Mouse (Mus musculus): ENCODE measurements around the gene Plxna1. TPM values are rescaled to one million over a fixed set of nuclear protein-coding genes. Genes with fewer than 3 reads are reported as not detected.
A peak's percentile ranks its signal among the peaks of the same experiment; 100 is the strongest.

Gene Plxna1
- polyA plus RNA-seq, 1 experiment from 2014 or later, result 21.4 TPM

DNA sequence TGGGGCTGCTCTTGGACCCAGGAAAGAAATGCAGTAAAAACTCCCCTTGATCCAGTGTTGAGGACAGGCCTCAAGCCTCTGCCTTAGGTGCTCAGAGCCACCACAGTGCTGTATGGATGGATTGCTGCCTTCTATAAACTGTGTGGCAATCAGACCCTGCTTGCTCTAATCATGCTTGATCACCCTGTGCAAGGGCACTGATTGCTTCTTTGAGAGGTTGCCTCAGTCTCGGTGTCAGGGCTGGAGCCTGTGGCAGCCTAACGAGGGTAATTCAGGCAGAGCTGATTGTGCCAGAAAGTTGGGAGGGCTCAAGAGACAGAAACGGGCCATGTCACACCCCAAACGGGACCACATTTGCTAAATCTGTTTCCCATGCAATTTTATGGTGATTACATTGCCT is 47.2 kb downstream of the Plxna1 start:
- H3K27me3 ChIP-seq, result no peaks in the 10 kb centered on the region
- H3K27ac ChIP-seq, result no peak overlapping the region
- peaks cover 40% of the 10 kb centered on the region for H3K36me3 ChIP-seq
- peaks cover 8% of the 10 kb centered on the region for H3K4me1 ChIP-seq
- ATAC-seq (replicated peaks; ENCODE audit: low FRiP score), result no peak
- no peak overlapping the region for H3K4me2 ChIP-seq
- H3K4me3 ChIP-seq (replicated peaks), result no peak overlapping the region
- H3K9me3 ChIP-seq (replicated peaks), result no peaks in the 10 kb centered on the region
- WGBS, result 23% methylated on average over 4 of the region's 4 CpGs
- H3K9ac ChIP-seq, result no peak overlapping the region

DNA sequence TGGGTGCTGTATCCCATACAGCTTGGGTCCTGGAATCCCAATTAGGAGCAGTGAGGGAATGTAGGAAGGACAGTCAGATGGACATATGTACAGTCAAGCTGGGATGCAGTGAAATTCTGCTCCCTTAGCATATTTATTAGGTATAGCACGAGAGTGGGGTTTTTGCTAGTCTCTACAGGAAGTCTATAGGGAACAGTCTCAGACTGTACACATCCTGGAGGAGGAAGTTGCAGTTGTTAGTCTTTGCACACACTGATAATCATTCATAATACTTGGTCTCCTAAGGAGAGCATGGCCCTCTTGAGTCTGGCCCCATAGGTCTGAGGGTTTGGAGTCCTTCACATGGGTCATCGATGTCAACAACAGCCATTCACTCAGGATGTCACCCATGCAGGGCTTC is 50.9 kb downstream of the Plxna1 start:
- 69% methylated on average over 2 of the region's 2 CpGs for whole genome bisulfite sequencing

DNA sequence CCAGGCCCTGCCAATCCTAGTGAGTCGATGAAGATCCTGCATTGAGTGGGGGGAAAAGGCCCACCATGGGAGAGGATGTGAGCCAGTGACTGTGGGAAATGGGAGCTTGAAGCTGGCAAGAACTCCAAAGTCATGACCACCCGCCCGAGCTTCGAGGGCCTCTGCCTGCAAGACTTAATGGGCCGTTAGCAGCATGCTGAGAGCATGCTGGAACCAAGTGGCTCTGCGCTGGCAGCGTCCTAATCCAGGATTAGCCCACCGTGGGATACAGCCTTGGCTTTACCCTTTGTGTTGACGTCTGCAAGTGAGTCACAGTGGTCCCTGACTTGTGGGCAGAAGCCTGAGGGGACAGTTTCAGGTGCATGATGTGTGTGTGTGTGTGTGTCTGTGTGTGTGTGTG is 52.2 kb downstream of the Plxna1 start:
- Histone ChIP-seq H3K4me2 (no peak overlapping the region), H3K9me3 (replicated peaks) (peaks cover 3% of the 10 kb centered on the region; the same call in 1 of the 2 replicates), H3K9ac (no peak overlapping the region), H3K4me1 (peaks cover 13% of the 10 kb centered on the region), H3K27me3 (no peaks in the 10 kb centered on the region), H3K4me3 (replicated peaks) (no peak overlapping the region), H3K27ac (no peak overlapping the region), H3K36me3 (no peaks in the 10 kb centered on the region)
- 63% methylated on average over 9 of the region's 9 CpGs for WGBS
- ATAC-seq (replicated peaks; ENCODE audit: low FRiP score), result no peak

More for the DNA sequence above, 50.9 kb downstream of the Plxna1 start:
- Histone ChIP-seq H3K36me3 (0 out of 2 replicates have a peak, but pooled peaks cover 3% of the 10 kb centered on the region), H3K27ac (no peak overlapping the region), H3K9me3 (replicated peaks) (peaks cover 3% of the 10 kb centered on the region; the same call in 1 of the 2 replicates), H3K4me2 (no peak overlapping the region), H3K27me3 (no peaks in the 10 kb centered on the region), H3K4me1 (peaks cover 13% of the 10 kb centered on the region), H3K9ac (no peak overlapping the region), H3K4me3 (replicated peaks) (no peak overlapping the region)
- no peak for ATAC-seq (replicated peaks; ENCODE audit: low FRiP score)

DNA sequence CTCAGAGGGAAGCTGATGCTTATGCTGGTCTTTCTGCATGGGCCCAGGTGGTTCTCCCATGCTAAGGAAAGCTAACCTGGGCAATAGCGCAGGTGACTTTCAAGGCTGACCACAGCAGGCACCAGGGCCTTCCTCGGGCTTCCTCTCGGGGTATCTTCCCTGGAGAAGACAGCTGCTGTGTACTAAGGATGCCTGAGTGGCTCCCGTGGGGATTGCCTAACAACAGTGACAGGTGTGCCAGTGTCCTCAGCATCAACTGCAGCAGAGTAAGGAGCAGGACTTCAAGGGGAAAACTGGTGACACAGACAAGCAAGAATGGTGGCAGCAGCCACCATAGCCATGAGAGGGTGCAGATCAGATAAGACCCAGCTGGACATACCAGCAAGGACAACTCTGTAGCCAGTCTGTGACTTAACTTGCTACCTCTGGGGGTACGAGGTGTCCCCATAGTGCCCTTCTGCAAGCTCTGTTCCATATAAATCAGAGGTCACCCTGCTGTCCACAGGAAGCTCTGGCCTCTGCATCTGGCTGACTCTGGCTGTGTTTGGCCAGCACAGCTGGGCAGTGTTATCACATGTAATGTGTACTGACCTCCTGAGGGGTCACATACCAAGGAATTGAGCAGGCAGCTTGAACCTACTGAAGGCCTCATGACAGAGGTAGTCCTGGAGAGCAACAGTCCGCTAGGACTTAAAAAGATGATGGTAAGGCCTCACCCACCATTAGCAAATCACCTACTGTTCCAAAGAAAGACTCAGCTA is 54.0 kb downstream of the Plxna1 start:
- Histone ChIP-seq H3K9me3 (replicated peaks) (peaks cover 3% of the 10 kb centered on the region; the same call in 1 of the 2 replicates), H3K27me3 (no peaks in the 10 kb centered on the region), H3K36me3 (no peaks in the 10 kb centered on the region), H3K4me3 (replicated peaks) (no peak overlapping the region), H3K4me1 (peaks cover 13% of the 10 kb centered on the region), H3K9ac (no peak overlapping the region), H3K27ac (no peak overlapping the region), H3K4me2 (no peak overlapping the region)
- 63% methylated on average over 6 of the region's 6 CpGs for WGBS
- ATAC-seq (replicated peaks; ENCODE audit: low FRiP score), result no peak

DNA sequence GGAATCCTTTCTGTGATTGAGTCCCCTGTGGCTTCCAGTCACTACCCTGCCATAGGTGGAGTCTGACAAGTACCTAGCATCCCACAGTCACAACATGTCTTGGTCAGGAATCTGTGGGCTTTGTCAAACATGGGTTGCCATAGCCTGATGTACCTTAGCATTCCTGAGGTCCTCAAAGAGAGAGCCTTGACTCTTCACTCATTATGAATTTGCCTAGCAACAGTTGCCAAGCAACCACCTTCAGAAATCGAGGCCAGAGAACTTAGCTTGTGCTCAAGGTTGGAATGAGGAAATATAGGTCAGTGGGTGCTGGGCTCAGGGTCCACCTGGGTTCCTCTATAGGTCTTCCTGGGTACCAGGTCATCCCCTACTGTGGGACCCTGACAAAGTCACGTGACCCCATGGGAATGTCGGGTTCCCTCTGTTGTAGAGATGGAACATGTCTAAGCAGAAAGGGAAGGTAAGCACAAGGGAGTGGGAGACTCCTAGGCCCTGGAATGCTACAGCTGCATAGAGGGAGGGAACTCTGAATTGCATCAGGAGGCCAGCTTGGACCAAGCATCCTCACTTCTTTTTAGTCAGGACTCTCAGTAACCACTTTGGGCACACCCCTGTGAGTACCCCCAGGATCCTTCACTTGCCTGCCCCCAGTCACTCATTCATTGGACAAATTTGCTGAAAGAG is 57.9 kb downstream of the Plxna1 start:
- Histone ChIP-seq H3K27ac (no peak overlapping the region), H3K9me3 (replicated peaks) (peaks cover 3% of the 10 kb centered on the region; the same call in 1 of the 2 replicates), H3K4me2 (no peak overlapping the region), H3K27me3 (no peaks in the 10 kb centered on the region), H3K9ac (no peak overlapping the region), H3K4me1 (peaks cover 10% of the 10 kb centered on the region), H3K4me3 (replicated peaks) (no peak overlapping the region), H3K36me3 (no peaks in the 10 kb centered on the region)
- ATAC-seq (replicated peaks; ENCODE audit: low FRiP score), result no peak
- WGBS, result 75% methylated on average over 3 of the region's 3 CpGs

DNA sequence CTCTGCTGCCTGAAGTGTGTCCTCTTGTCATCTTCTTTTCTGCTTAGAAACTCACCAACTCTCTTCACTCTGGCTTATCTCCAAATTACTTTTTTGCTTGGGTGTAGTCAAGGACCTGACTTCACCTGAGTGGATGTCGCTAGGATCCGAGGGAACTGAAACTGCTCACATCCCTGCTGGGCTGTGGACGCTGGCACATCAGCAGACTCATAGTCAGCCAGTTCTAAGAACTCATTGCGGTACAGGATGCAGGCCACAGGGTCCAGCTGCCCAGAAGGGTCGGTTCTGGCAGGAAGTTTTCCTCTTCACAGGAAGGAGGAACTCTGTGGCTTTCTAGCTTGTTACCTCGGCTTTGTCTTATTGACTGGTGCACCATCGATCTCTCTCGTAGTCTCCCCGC is 62.6 kb downstream of the Plxna1 start:
- WGBS, result 72% methylated on average over 9 of the region's 9 CpGs
- no peak for ATAC-seq (replicated peaks; ENCODE audit: low FRiP score)
- no peak overlapping the region for H3K9ac ChIP-seq
- peaks cover 5% of the 10 kb centered on the region for H3K4me1 ChIP-seq
- no peak overlapping the region for H3K4me3 ChIP-seq (replicated peaks)
- no peaks in the 10 kb centered on the region for H3K27me3 ChIP-seq
- no peak overlapping the region for H3K27ac ChIP-seq
- H3K4me2 ChIP-seq, result no peak overlapping the region
- H3K36me3 ChIP-seq, result no peaks in the 10 kb centered on the region
- H3K9me3 ChIP-seq (replicated peaks), result no peaks in the 10 kb centered on the region

DNA sequence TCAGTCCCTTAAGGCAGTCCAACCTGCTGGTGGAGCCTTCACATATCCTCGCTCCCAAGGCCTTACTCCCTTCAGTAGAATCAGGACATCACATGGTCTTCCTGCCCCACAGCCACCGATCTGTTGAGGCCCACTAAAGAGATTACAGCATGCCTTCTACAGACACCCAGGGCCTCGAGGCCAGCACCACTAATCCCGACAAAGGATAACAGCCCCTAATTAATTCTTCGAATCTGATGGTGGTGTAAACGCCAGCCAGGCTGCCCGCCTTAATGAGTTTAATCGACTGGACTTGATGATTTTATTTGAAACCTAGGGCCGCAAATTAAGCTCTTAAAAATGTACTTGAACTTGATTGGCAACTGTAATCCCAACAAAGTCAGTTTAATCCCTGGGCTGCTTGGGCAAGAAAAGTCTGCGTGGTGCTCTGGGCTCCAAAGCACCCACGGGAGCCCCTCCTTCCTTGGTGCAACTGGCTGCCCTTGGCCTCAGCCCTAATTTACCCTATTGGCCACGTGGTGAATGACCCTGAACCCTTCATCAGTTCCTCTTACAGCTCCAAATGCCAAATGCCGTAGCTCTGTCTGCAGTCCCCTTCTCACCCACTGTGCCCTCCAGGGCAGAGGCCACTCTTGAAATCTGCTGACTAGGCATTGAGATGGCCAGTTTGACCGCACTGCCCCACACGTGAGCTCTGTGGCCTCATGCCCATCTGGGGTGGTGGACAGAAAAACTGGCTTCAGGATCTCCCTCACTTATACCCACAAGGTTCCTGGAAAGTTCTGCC is 65.3 kb downstream of the Plxna1 start:
- no peak overlapping the region for H3K27ac ChIP-seq
- H3K4me2 ChIP-seq, result no peak overlapping the region
- ATAC-seq (replicated peaks; ENCODE audit: low FRiP score), result no peak
- no peak overlapping the region for H3K9ac ChIP-seq
- no peaks in the 10 kb centered on the region for H3K9me3 ChIP-seq (replicated peaks)
- 63% methylated on average over 15 of the region's 15 CpGs for WGBS
- H3K4me1 ChIP-seq, result peaks cover 5% of the 10 kb centered on the region
- no peaks in the 10 kb centered on the region for H3K36me3 ChIP-seq
- no peaks in the 10 kb centered on the region for H3K27me3 ChIP-seq
- no peak overlapping the region for H3K4me3 ChIP-seq (replicated peaks)

DNA sequence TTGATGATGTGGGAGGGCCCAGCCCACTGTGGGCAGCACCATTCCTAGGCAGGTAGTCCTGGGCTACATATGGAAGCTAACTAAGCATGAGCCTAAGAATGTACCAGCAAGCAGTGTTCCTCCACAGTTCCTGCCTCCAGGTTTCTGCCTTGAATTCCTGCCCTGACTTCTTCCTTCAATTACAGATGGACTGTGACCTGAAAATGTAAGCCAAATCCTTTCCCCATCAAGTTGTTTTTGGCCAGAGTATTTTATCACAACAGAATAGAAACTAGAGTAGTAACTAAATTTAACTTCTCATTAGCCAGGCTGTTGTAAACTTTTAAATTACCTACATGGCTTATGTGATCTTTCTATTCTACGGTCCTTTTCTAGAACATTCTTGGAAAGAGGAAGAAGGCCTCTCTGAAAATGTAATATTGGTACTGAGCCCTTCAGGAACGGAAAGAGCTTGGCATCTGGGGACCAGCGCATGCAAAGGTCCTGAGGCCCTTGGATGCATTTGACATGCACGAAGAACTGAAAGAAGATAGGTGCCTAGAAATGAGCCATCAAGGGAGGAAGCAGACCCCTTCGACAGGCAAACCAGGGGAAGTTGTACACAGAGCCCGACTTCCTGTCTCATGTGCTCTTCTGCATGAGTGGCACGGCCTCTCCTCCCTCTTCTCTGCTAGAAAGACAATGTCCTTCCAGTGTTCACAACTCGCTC is 66.3 kb downstream of the Plxna1 start:
- H3K9me3 ChIP-seq (replicated peaks), result no peaks in the 10 kb centered on the region
- no peaks in the 10 kb centered on the region for H3K36me3 ChIP-seq
- ATAC-seq (replicated peaks; ENCODE audit: low FRiP score), result no peak
- H3K4me2 ChIP-seq, result no peak overlapping the region
- H3K27ac ChIP-seq, result no peak overlapping the region
- no peak overlapping the region for H3K4me3 ChIP-seq (replicated peaks)
- no peaks in the 10 kb centered on the region for H3K27me3 ChIP-seq
- peaks cover 5% of the 10 kb centered on the region for H3K4me1 ChIP-seq
- H3K9ac ChIP-seq, result no peak overlapping the region
- WGBS, result 85% methylated on average over 8 of the region's 8 CpGs

DNA sequence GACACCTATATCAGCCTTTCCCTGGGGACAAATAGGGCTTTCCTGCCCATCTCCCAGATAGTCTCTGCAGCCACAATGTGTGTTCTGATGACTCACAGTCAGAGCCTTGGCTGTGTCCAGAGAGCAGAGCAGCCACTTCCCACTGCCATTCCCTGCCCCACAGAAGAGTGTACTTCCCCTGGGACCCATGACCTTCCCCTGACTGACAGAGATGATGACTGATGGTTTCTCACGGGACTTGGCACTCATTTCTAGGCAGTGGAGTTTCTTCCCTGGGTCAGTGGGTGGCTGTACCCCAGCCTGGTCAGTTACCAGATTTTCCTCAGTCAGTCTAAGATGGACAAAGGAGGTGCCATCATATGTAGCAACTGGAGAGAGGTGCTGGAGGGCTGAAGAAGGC is 67.8 kb downstream of the Plxna1 start:
- no peak for ATAC-seq (replicated peaks; ENCODE audit: low FRiP score)
- WGBS, result 42% methylated on average over 1 of the region's 1 CpGs

DNA sequence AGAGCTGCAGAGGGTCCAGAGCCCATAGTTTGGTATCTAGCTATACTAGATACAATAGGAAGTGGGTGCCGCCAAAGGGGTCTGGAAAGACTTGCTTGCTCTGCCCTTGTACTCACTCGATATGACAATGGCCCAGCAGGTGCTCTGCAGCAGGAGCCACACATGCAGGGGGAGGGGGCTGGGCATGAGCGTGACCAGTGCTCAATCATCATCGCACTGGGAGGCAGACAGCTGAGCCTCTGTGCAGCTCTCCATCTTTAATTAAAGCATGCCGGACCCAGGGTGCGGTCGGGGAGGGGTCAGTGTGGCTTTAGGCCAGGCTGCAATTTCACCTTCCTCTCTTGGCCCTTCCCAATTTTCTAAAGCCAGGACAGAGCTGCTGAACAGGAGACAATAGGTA is 70.9 kb downstream of the Plxna1 start:
- H3K27me3 ChIP-seq, result no peaks in the 10 kb centered on the region
- H3K27ac ChIP-seq, result no peak overlapping the region
- H3K36me3 ChIP-seq, result no peaks in the 10 kb centered on the region
- H3K4me1 ChIP-seq, result peaks cover 6% of the 10 kb centered on the region; the same call in 1 of the 2 replicates
- WGBS, result 37% methylated on average over 7 of the region's 7 CpGs
- ATAC-seq (replicated peaks; ENCODE audit: low FRiP score), result no peak
- no peak overlapping the region for H3K4me2 ChIP-seq
- no peaks in the 10 kb centered on the region for H3K9me3 ChIP-seq (replicated peaks)
- no peak overlapping the region for H3K9ac ChIP-seq
- H3K4me3 ChIP-seq (replicated peaks), result no peak overlapping the region

More for the DNA sequence above, 67.8 kb downstream of the Plxna1 start:
- no peak overlapping the region for H3K4me2 ChIP-seq
- no peaks in the 10 kb centered on the region for H3K27me3 ChIP-seq
- no peaks in the 10 kb centered on the region; the same call in 1 of the 2 replicates for H3K4me1 ChIP-seq
- H3K9me3 ChIP-seq (replicated peaks), result no peaks in the 10 kb centered on the region
- H3K9ac ChIP-seq, result no peak overlapping the region
- H3K27ac ChIP-seq, result no peak overlapping the region
- no peaks in the 10 kb centered on the region for H3K36me3 ChIP-seq
- H3K4me3 ChIP-seq (replicated peaks), result no peak overlapping the region

DNA sequence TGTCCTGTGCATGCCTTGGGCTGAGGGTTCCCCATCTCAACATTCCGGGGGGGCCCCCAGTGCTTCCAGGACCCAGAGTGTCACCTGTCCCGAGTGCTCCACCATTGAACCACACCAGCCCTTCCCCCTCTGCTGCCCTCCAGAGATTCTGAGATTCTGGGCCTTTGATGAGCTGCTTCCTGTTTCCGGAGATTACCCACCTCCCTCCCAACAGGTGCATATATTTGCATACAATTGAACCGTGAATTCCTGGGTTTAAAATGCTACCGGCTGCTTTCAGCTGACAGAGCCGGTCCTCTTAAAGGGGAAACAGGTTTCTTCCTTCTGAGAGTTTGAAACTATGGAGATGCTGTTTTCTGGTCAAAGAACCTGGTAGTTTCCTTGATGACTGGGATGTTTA is 74.3 kb downstream of the Plxna1 start:
- Histone ChIP-seq H3K4me2 (no peak overlapping the region), H3K4me3 (replicated peaks) (no peak overlapping the region), H3K4me1 (peaks cover 6% of the 10 kb centered on the region; the same call in 1 of the 2 replicates), H3K36me3 (no peaks in the 10 kb centered on the region), H3K9me3 (replicated peaks) (no peaks in the 10 kb centered on the region), H3K9ac (no peak overlapping the region), H3K27me3 (no peaks in the 10 kb centered on the region), H3K27ac (peak overlapping the region; percentile 11; the same call in 1 of the 2 replicates)
- no peak; the same call in 1 of the 2 replicates for ATAC-seq (replicated peaks; ENCODE audit: low FRiP score)
- 18% methylated on average over 6 of the region's 6 CpGs for WGBS

All from kidney, embryonic 15.5 days (tissue).